Mouse (Mus musculus): Measurements from ENCODE around the gene Edn2. TPM values are rescaled to one million over a fixed set of nuclear protein-coding genes. Genes with fewer than 3 reads are reported as not detected.

The Edn2 gene
- total RNA-seq, 2 experiments from 2014 or later = not detected

GRCm38 (mm10) chr4:120151906-120152305 lies 9.1 kb upstream of the Edn2 start:
- DNase-seq = no peak
- intact Hi-C loops (cut with DNase I) = no loop called here

GRCm38 (mm10) chr4:120152648-120153047 lies 8.4 kb upstream of the Edn2 start:
- no peak for DNase-seq
- intact Hi-C loops (cut with DNase I) = no loop called here

GRCm38 (mm10) chr4:120153736-120154135 lies 7.3 kb upstream of the Edn2 start:
- intact Hi-C loops (cut with DNase I) = no loop called here
- no peak for DNase-seq

GRCm38 (mm10) chr4:120158714-120159310 lies 2.2 kb upstream of the Edn2 start:
- DNase-seq = no peak
- intact Hi-C loops (cut with DNase I) = no loop called here

GRCm38 (mm10) chr4:120162586-120162985 lies 1.6 kb downstream of the Edn2 start:
- DNase-seq = no peak
- intact Hi-C loops (cut with DNase I) = no loop called here

- DNase-seq = no peak
- intact Hi-C loops (cut with DNase I) = no loop called here
Measured at GRCm38 (mm10) chr4:120163242-120163641, 2.2 kb downstream of the Edn2 start.

GRCm38 (mm10) chr4:120164316-120164715 lies 3.3 kb downstream of the Edn2 start:
- intact Hi-C loops (cut with DNase I) = no loop called here
- no peak for DNase-seq

GRCm38 (mm10) chr4:120167778-120168177 lies 6.8 kb downstream of the Edn2 start:
- no peak for DNase-seq
- intact Hi-C loops (cut with DNase I) = no loop called here

GRCm38 (mm10) chr4:120168346-120168745 lies 7.3 kb downstream of the Edn2 start:
- intact Hi-C loops (cut with DNase I) = no loop called here
- no peak for DNase-seq

- intact Hi-C loops (cut with DNase I) = no loop called here
- no peak for DNase-seq
Measured at GRCm38 (mm10) chr4:120170387-120170936, 9.5 kb downstream of the Edn2 start.

- no peak for DNase-seq
- intact Hi-C loops (cut with DNase I) = no loop called here
Measured at GRCm38 (mm10) chr4:120172050-120172684, 11.2 kb downstream of the Edn2 start.

- intact Hi-C loops (cut with DNase I) = no loop called here
- DNase-seq = no peak
Measured at GRCm38 (mm10) chr4:120179123-120179522, 18.1 kb downstream of the Edn2 start.

- intact Hi-C loops (cut with DNase I) = no loop called here
Measured at GRCm38 (mm10) chr4:120180535-120180934, 19.5 kb downstream of the Edn2 start.

GRCm38 (mm10) chr4:120184374-120184991 lies 23.5 kb downstream of the Edn2 start:
- no peak for DNase-seq
- intact Hi-C loops (cut with DNase I) = no loop called here

More at GRCm38 (mm10) chr4:120180535-120180934, 19.5 kb downstream of the Edn2 start:
- no peak for DNase-seq

- DNase-seq = no peak
- intact Hi-C loops (cut with DNase I) = no loop called here
Measured at GRCm38 (mm10) chr4:120186441-120186840, 25.4 kb downstream of the Edn2 start.

GRCm38 (mm10) chr4:120186934-120187333 lies 25.9 kb downstream of the Edn2 start:
- intact Hi-C loops (cut with DNase I) = no loop called here
- no peak for DNase-seq

- intact Hi-C loops (cut with DNase I) = no loop called here
- DNase-seq = no peak
Measured at GRCm38 (mm10) chr4:120188204-120188603, 27.2 kb downstream of the Edn2 start.

GRCm38 (mm10) chr4:120188651-120189161 lies 27.7 kb downstream of the Edn2 start:
- DNase-seq = peak in 1 of 2 experiments; percentile 26
- intact Hi-C loops (cut with DNase I) = no loop called here

- intact Hi-C loops (cut with DNase I) = no loop called here
- DNase-seq = no peak
Measured at GRCm38 (mm10) chr4:120189941-120190340, 28.9 kb downstream of the Edn2 start.

- DNase-seq = no peak
- intact Hi-C loops (cut with DNase I) = no loop called here
Measured at GRCm38 (mm10) chr4:120191987-120192386, 31.0 kb downstream of the Edn2 start.

- DNase-seq = peak in 1 of 2 experiments; percentile 28
- intact Hi-C loops (cut with DNase I) = no loop called here
Measured at GRCm38 (mm10) chr4:120194026-120194425, 33.0 kb downstream of the Edn2 start.

Data from gastrocnemius, postnatal 36 days (tissue).